Mouse (Mus musculus) skeletal muscle tissue, adult 2 months (tissue): ENCODE results near the gene Arl4a.
A peak's percentile ranks its signal among the peaks of the same experiment; 100 is the strongest.

Experiments
- DNase-seq: peaks from one replicate; pipeline ENCODE4 v3.0.0-alpha.2; 2012; ENCODE audit warnings: low read depth, low spot score

Arl4a gene

DNA sequence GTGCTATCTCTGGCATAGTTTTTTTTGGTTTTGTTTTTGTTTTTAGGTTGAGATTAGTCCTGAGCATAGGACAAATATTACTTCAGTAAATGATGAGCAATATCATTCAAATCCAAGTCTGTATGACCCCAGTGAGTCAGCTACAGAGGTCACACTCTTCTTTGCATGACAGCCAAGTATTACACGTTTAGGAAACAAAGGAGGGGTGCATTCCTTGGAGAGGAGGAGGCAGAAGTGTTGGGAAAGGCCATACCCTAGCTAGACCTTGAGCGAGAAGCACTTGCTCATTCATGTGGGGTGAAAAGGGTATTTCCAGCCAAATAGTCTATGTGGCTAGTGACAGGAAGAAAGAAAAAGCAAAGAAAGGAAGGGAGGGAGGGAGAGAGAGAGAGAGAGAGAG is 28.0 kb downstream of the Arl4a start:
- DNase-seq = peak; percentile 46

GRCm38 (mm10) chr12:40008459-40008858 is 29.4 kb downstream of the Arl4a start:
- DNase-seq = no peak

DNA sequence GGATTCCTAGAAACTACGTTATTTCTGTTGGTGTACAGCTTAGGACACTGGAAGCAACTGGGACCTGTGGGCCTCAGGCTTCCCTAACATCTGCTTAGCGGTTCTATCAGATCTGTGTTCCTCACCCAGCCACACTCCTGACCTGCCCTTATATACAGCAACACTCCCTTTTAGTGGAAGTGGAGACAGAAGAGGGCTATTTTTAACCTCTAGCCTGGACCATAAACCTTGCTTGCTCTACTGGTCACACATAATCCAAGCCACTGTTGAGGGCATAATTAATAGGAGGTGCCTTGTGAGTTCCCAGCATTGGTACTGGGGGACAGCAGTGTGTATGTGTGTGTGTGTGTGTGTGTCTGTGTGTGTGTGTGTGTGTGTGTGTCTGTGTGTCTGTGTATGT is 33.1 kb downstream of the Arl4a start:
- DNase-seq = no peak

DNA sequence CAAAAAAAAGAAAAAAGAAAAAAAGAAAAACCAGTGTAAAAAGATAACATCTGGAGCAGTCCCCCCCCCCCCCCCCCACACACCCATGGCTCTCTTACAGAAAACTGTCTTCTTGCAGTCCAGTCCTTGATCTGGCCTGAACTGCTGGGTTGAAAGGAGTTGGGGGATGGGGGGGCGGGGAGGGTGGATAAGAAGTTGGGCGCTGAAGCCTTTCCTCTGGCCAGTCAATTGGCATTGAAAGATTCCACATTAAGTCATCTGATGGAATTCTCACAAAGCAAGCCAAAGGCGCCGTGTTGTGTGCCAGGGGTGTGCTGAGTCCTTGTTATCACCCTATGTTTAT is 39.0 kb downstream of the Arl4a start:
- DNase-seq = no peak

- no peak for DNase-seq
These were observed 39.6 kb downstream of the Arl4a start for GRCm38 (mm10) chr12:39998070-39998852.

GRCm38 (mm10) chr12:39997651-39998050 is 40.2 kb downstream of the Arl4a start:
- no peak for DNase-seq

DNA sequence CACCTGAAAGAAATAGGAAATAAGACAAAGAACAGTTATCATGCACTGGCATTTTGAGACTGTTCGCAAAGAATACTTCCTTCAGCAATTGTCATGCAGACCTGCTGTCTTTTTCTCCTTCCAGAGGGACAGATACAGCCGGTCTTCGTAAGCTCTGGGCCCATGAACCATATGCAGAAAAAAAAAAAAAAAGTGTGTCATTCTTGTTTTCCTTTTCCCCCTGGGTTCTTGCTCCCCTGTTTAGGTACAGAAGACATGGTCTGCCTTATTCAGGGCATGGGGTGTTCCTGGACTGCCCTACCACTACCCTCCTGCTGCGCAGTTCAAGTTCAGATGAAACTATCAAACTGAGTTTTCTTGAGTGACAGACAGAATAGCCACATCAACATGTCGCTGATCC is 41.8 kb downstream of the Arl4a start:
- no peak for DNase-seq

GRCm38 (mm10) chr12:39995609-39996008 is 42.2 kb downstream of the Arl4a start:
- DNase-seq = no peak

DNA sequence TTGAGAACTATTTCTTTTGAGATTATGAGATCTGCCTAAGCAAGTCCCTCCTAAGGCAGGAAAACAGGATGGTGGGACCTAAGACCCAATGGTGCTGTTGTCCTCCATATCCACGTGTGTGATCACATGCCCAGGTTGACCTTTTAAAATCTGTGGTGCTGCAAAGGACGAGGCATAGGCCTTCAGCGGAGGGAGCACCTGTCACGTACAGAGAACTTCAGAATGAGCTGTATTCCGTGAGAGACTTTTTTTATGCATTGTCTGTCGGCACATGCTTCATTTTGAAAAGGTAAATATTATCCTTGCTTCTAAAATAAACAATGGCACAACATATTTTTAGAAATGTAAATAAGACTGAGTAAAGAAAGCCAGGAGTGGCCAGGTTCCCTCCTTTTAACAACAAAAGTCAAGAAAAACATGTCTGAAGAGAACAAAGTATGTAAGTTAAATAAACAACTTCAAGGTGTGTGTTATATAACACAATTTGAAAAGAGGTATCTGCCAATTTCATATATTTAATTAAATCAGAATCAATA is 45.0 kb downstream of the Arl4a start:
- no peak for DNase-seq

GRCm38 (mm10) chr12:39990830-39991780 is 46.7 kb downstream of the Arl4a start:
- DNase-seq = no peak

DNA sequence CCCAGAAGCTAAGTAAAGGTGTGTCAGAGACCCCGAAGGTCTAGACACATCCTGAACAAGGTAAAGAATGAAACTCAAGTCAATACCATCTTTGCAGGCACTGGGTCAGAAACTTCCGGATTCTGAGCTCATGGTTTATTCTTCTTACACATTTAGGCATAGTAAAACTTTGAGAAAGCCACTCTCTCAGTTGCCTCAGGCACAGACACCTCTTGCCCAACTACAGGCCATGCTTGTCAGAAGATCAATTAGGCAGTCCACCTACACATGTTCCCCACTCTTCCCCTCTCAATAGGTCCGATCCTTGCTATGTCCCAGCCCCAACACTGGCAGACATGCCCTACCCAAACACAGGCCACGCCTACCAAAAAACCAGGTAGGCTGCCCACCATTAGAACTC is 48.7 kb downstream of the Arl4a start:
- no peak for DNase-seq

GRCm38 (mm10) chr12:39987177-39987576 is 50.6 kb downstream of the Arl4a start:
- DNase-seq = no peak

DNA sequence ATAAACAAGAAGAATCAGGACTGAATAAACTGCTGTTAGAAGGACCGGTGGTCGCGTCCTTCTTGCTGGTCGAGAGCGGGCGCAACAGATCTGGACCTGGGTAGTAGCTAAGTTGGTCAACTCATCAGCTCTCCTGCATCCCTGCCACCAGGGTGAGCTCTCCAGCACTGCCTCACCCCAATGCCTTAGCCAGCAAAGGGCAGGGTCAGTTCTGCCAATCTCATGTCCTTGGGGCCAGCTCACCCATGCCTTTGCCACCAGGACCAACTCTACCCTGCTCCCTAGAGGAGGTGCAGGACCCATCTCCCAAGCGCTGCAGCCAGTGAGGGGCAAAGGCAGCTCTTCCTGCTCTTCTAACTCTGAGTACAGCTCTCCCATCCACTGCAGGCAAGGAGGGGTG is 52.2 kb downstream of the Arl4a start:
- no peak for DNase-seq

- DNase-seq = no peak
These were observed 58.0 kb downstream of the Arl4a start for GRCm38 (mm10) chr12:39979792-39980191.

DNA sequence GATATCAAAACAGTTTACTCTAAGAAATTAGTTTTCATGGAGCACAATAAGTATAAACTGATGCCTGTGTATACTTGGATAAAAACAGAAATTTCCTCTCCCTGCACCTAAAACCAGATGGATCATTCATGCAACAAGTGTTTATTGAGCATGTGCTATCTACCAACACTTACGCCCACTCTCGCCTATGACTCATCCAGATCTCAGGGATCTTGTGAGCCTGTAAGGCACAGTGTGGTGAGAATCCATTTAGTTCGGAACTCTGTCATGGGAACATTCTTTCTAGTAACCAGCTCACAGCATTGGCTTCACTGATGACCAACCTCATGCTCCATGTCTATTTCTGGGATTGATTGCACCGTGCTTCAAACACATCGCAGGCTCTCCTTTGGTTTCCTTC is 58.8 kb downstream of the Arl4a start:
- no peak for DNase-seq

DNA sequence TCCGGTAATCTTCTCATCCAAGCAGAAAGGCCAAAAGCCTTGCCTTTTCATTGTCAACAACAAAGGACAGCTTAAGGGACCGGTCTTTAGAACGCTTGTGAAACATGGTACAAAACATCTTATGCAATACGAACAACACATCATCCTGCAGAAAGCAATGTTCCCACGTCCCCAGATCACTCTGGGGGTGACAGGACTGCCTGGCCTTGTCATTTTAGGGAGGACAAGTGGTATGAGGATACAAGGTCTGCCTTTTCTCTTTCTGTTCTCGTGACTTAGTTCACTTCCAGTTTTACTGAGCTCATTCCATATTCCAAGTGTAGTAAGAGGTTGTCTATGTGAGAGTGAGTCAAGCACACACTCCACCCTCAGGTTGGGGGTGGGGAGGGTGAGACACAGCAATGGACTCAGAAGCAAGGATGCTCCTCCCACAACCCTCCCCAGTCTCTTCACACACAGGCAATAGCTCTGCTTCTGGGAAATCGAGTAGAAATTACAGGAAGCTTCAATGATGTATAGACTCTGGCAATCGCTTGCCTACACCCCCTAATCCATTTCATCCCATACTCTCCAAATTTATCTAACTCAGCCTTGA is 59.7 kb downstream of the Arl4a start:
- no peak for DNase-seq

GRCm38 (mm10) chr12:39976426-39976825 is 61.4 kb downstream of the Arl4a start:
- DNase-seq = no peak

- DNase-seq = no peak
These were observed 61.9 kb downstream of the Arl4a start for GRCm38 (mm10) chr12:39975829-39976340.

- no peak for DNase-seq
These were observed 62.7 kb downstream of the Arl4a start for GRCm38 (mm10) chr12:39974977-39975583.

- DNase-seq = no peak
These were observed 63.6 kb downstream of the Arl4a start for GRCm38 (mm10) chr12:39974273-39974672.

- no peak for DNase-seq
These were observed 68.3 kb downstream of the Arl4a start for GRCm38 (mm10) chr12:39969500-39969899.
